Mouse (Mus musculus): ENCODE results near the gene Il12rb2. TPM values are rescaled to one million over a fixed set of nuclear protein-coding genes. Genes with fewer than 3 reads are reported as not detected.

Il12rb2 gene
- total RNA-seq, 1 experiment = 0.58 TPM

DNA sequence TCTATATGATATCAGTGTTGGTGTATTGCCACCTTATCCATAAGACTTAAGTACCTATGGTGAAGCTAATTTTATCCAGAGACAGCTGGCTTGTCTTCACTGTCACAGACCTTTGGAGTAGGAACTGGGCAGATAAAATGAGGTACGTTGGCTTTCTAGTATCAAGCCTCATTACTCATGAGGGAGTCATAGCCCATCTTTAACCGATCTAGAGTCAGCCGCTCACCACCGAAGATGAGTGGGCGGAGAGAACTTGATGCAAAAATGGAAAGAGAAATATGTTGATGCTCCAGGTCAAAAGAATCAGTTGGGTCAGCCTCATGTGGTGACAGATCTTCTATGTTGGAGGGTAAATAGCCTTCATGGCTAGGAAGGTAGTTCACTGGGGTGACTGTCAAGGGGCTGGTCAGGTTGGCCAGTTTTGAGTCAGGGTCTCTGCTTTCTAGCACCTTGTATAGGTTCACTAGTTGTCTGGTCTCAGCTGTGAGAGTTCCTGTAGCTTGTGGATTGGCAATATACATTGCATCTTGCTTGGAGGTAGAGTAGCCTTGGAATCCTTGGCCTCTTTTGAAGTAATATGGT, 83.9 kb downstream of the Il12rb2 start:
- no peaks in the 10 kb centered on the region for H3K4me1 ChIP-seq (ENCODE audit: control insufficient read depth in 2 of 2, insufficient read depth in 2 of 2, low read length in 2 of 2, poor library complexity in 1 of 2)
- no peak for DNase-seq (ENCODE audit: low read depth, low spot score)
- H3K9me3 ChIP-seq (ENCODE audit: control insufficient read depth, insufficient read depth, low read depth, low read length) = no peaks in the 10 kb centered on the region
- peaks cover 2% of the 10 kb centered on the region; the same call in 1 of the 2 replicates for H3K36me3 ChIP-seq (ENCODE audit: control insufficient read depth, insufficient read depth, low read length, poor library complexity, severe bottlenecking)
- H3K9ac ChIP-seq (ENCODE audit: insufficient read depth, low read depth, low read length, poor library complexity, severe bottlenecking) = no peak overlapping the region
- no peak overlapping the region for H3K4me3 ChIP-seq (ENCODE audit: insufficient read depth in 1 of 2, low read depth in 1 of 2, low read length in 2 of 2, poor library complexity in 1 of 2, severe bottlenecking in 1 of 2)
- TF ChIP-seq CHD2 (IDR thresholded peaks at IDR 0.05; ENCODE audit: low read depth, low read length) = no peak
- TF ChIP-seq ZNF384 (IDR thresholded peaks at IDR 0.05; ENCODE audit: low read depth, low read length) = no peak
- no peak for TF ChIP-seq ZC3H11A (IDR thresholded peaks at IDR 0.05; ENCODE audit: borderline replicate concordance, low read depth, low read length)
- no peak overlapping the region for H3K27ac ChIP-seq (ENCODE audit: insufficient read depth, low read depth, low read length, poor library complexity, severe bottlenecking)
- in situ Hi-C loops (cut with MboI; ENCODE audit: low sequenced_read_pairs in 2 of 2, unreplicated experiment in 2 of 2) = no loop called here

DNA sequence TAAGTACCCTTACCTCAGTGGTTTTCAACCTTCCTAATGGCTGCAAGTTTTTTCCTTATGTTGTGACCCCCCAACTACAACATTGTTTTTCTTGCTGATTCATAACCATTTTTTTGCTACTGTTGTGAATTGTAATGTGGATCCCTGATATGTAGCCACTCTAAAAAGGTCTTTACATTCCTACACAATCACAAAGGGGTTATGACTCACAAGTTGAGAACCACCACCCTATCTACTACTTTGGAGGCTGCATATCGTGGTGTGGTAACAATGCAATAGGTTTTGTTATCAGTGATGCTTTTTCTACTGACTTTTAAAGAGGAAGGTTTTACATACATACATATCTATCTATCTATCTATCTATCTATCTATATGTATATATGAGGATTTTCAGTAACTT, 93.1 kb downstream of the Il12rb2 start:
- H3K9ac ChIP-seq (ENCODE audit: insufficient read depth, low read depth, low read length, poor library complexity, severe bottlenecking) = no peak overlapping the region
- no peak for DNase-seq (ENCODE audit: low read depth, low spot score)
- in situ Hi-C loops (cut with MboI; ENCODE audit: low sequenced_read_pairs in 2 of 2, unreplicated experiment in 2 of 2) = no loop called here
- no peak for TF ChIP-seq ZNF384 (IDR thresholded peaks at IDR 0.05; ENCODE audit: low read depth, low read length)
- TF ChIP-seq CHD2 (IDR thresholded peaks at IDR 0.05; ENCODE audit: low read depth, low read length) = no peak
- no peak for TF ChIP-seq ZC3H11A (IDR thresholded peaks at IDR 0.05; ENCODE audit: borderline replicate concordance, low read depth, low read length)
- H3K9me3 ChIP-seq (ENCODE audit: control insufficient read depth, insufficient read depth, low read depth, low read length) = no peaks in the 10 kb centered on the region
- H3K4me1 ChIP-seq (ENCODE audit: control insufficient read depth in 2 of 2, insufficient read depth in 2 of 2, low read length in 2 of 2, poor library complexity in 1 of 2) = no peaks in the 10 kb centered on the region
- no peak overlapping the region for H3K27ac ChIP-seq (ENCODE audit: insufficient read depth, low read depth, low read length, poor library complexity, severe bottlenecking)
- H3K36me3 ChIP-seq (ENCODE audit: control insufficient read depth, insufficient read depth, low read length, poor library complexity, severe bottlenecking) = peaks cover 27% of the 10 kb centered on the region
- no peak overlapping the region for H3K4me3 ChIP-seq (ENCODE audit: insufficient read depth in 1 of 2, low read depth in 1 of 2, low read length in 2 of 2, poor library complexity in 1 of 2, severe bottlenecking in 1 of 2)

DNA sequence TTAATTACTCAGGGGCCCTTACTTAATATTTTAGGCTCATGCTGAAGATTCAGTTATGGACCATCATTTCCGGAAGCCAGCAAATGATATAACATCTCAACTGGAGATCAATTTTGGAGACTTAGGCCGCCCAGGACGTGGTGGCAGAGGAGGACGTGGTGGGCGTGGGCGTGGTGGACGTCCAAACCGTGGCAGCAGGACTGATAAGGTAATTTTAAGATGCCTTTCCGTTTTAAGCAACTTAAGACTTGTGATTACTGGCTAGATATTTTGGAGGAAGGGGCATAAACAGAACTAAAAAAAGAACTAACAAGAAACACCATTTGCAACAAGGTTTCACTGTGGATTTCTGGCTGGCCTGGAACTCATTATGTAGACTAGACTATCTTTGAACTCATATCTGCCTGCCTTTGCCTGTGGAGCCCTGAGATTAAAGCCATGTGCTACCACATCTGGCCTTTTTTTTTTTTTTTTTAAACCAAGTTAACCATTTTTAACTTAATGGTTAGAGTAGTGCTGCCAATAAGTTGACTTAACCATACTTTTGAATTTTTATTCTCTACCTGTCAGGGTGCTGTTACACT, 94.3 kb downstream of the Il12rb2 start:
- Histone ChIP-seq H3K27ac (ENCODE audit: insufficient read depth, low read depth, low read length, poor library complexity, severe bottlenecking) (no peak overlapping the region), H3K36me3 (ENCODE audit: control insufficient read depth, insufficient read depth, low read length, poor library complexity, severe bottlenecking) (peaks cover 30% of the 10 kb centered on the region), H3K9ac (ENCODE audit: insufficient read depth, low read depth, low read length, poor library complexity, severe bottlenecking) (no peak overlapping the region), H3K4me3 (ENCODE audit: insufficient read depth in 1 of 2, low read depth in 1 of 2, low read length in 2 of 2, poor library complexity in 1 of 2, severe bottlenecking in 1 of 2) (no peak overlapping the region), H3K9me3 (ENCODE audit: control insufficient read depth, insufficient read depth, low read depth, low read length) (no peaks in the 10 kb centered on the region), H3K4me1 (ENCODE audit: control insufficient read depth in 2 of 2, insufficient read depth in 2 of 2, low read length in 2 of 2, poor library complexity in 1 of 2) (no peaks in the 10 kb centered on the region)
- TF ChIP-seq ZC3H11A (IDR thresholded peaks at IDR 0.05; ENCODE audit: borderline replicate concordance, low read depth, low read length) (no peak), HCFC1 (IDR thresholded peaks at IDR 0.05; ENCODE audit: borderline replicate concordance, insufficient read depth, low read length) (no peak), ZNF384 (IDR thresholded peaks at IDR 0.05; ENCODE audit: low read depth, low read length) (no peak), CHD2 (IDR thresholded peaks at IDR 0.05; ENCODE audit: low read depth, low read length) (no peak), MAFK (IDR thresholded peaks at IDR 0.05; ENCODE audit: insufficient read depth, low read depth, low read length) (no peak)
- in situ Hi-C loops (cut with MboI; ENCODE audit: low sequenced_read_pairs in 2 of 2, unreplicated experiment in 2 of 2) = no loop called here
- DNase-seq (ENCODE audit: low read depth, low spot score) = no peak

DNA sequence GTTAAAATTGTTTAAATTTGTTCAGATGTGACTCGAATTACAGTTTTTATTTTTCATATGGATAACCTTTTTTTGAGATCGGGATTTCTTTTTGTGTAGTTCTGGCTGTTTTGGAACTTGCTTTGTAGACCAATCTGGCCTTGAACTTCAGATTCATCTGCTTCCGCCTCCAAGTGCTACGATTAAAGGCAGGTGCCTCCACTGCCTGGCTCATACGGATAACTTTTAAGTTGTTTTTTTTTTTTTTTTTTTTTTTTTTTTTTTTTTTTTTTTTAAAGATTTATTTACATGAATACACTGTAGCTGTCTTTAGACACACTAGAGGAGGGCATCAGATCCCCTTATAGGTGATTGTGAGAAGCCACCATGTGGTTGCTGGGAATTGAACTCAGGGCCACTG, 98.0 kb downstream of the Il12rb2 start:
- no peaks in the 10 kb centered on the region for H3K9me3 ChIP-seq (ENCODE audit: control insufficient read depth, insufficient read depth, low read depth, low read length)
- H3K36me3 ChIP-seq (ENCODE audit: control insufficient read depth, insufficient read depth, low read length, poor library complexity, severe bottlenecking) = peaks cover 29% of the 10 kb centered on the region
- no peak overlapping the region for H3K9ac ChIP-seq (ENCODE audit: insufficient read depth, low read depth, low read length, poor library complexity, severe bottlenecking)
- H3K4me3 ChIP-seq (ENCODE audit: insufficient read depth in 1 of 2, low read depth in 1 of 2, low read length in 2 of 2, poor library complexity in 1 of 2, severe bottlenecking in 1 of 2) = no peak overlapping the region
- no peak overlapping the region for H3K27ac ChIP-seq (ENCODE audit: insufficient read depth, low read depth, low read length, poor library complexity, severe bottlenecking)
- no peak for DNase-seq (ENCODE audit: low read depth, low spot score)
- in situ Hi-C loops (cut with MboI; ENCODE audit: low sequenced_read_pairs in 2 of 2, unreplicated experiment in 2 of 2) = no loop called here
- TF ChIP-seq CHD2 (IDR thresholded peaks at IDR 0.05; ENCODE audit: low read depth, low read length) (no peak), ZNF384 (IDR thresholded peaks at IDR 0.05; ENCODE audit: low read depth, low read length) (peak; percentile 84)
- H3K4me1 ChIP-seq (ENCODE audit: control insufficient read depth in 2 of 2, insufficient read depth in 2 of 2, low read length in 2 of 2, poor library complexity in 1 of 2) = no peaks in the 10 kb centered on the region; a peak in 1 of 4 replicates

DNA sequence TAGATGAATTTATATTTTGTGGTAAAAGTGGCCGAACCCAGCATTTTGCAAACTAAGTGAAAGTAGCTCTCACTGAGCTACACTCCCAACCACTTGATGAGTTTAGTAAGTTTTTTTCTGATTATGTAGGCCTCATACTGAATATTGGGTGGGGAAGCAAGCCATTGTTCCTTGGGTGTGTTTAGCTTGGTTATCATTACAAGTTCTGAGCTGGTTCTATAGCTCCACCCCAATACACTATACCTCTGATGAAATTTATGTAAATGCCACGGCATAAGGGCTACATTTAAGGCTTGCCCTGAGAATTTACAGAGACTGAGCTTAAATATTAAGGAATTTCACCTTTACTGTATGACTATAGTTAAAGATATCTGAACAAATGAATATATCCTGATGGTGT, 106.5 kb downstream of the Il12rb2 start:
- Histone ChIP-seq H3K27ac (ENCODE audit: insufficient read depth, low read depth, low read length, poor library complexity, severe bottlenecking) (no peak overlapping the region), H3K9me3 (ENCODE audit: control insufficient read depth, insufficient read depth, low read depth, low read length) (no peaks in the 10 kb centered on the region), H3K9ac (ENCODE audit: insufficient read depth, low read depth, low read length, poor library complexity, severe bottlenecking) (peak overlapping the region; percentile 42; the same call in 1 of the 2 replicates), H3K36me3 (ENCODE audit: control insufficient read depth, insufficient read depth, low read length, poor library complexity, severe bottlenecking) (peaks cover 18% of the 10 kb centered on the region), H3K4me3 (ENCODE audit: insufficient read depth in 1 of 2, low read depth in 1 of 2, low read length in 2 of 2, poor library complexity in 1 of 2, severe bottlenecking in 1 of 2) (peak overlapping the region; percentile 71 to 79), H3K4me1 (ENCODE audit: control insufficient read depth in 2 of 2, insufficient read depth in 2 of 2, low read length in 2 of 2, poor library complexity in 1 of 2) (no peaks in the 10 kb centered on the region; a peak in 1 of 4 replicates)
- TF ChIP-seq ZNF384 (IDR thresholded peaks at IDR 0.05; ENCODE audit: low read depth, low read length) (no peak), MAFK (IDR thresholded peaks at IDR 0.05; ENCODE audit: insufficient read depth, low read depth, low read length) (no peak), ZC3H11A (IDR thresholded peaks at IDR 0.05; ENCODE audit: borderline replicate concordance, low read depth, low read length) (no peak)
- DNase-seq (ENCODE audit: low read depth, low spot score) = no peak
- in situ Hi-C loops (cut with MboI; ENCODE audit: low sequenced_read_pairs in 2 of 2, unreplicated experiment in 2 of 2) = no loop called here
